Mouse (Mus musculus) liver, adult (tissue): ENCODE measurements around the gene Cyp8b1.

ENCODE experiments used
- GATA4 ChIP-seq: IDR thresholded peaks from 2 replicates; pipeline ENCODE4 v1.6.1; 2014; ENCODE audit warnings: mild to moderate bottlenecking, low read length; ENCODE audit not compliant: insufficient replicate concordance

Cyp8b1 gene

DNA sequence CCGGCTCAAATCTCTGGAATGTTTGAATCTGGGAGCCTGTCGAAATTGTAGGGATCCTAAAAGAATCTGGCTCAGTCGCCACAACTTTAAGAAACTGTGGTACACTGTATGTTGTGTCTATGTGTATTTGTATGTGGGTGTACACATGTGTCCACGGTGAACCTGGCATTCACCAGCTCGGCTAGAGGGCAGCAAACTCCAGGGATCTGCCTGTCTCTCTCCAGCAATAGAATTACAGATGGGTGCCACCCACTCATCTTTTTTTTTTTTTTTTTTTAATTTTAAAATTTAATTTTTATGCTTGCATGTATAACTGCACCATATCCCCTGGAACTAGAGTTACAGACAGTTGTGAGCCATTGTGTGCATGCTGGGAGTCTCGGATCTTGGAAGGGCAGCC, 34.8 kb downstream of the Cyp8b1 start:
- TF ChIP-seq GATA4: no peak

DNA sequence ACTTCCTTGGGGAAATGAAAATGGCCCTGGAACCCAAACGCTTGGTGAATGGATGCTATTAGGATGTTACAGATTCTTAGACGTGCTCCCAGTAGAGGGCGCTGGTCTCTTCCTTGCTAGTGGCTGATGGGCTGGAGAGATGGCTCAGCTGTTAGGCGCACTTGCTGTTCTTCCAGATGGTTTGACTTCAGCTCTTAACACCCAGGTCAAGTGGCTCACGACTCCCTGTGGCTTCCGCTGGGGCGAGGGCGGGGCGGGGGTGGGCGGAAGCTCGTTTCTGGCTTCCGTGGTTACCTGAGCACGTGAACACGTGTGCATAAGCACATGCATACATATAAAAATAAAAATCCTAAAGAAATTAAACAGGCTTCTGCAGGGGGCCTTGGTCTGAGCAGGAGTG, 35.3 kb downstream of the Cyp8b1 start:
- no peak for TF ChIP-seq GATA4

DNA sequence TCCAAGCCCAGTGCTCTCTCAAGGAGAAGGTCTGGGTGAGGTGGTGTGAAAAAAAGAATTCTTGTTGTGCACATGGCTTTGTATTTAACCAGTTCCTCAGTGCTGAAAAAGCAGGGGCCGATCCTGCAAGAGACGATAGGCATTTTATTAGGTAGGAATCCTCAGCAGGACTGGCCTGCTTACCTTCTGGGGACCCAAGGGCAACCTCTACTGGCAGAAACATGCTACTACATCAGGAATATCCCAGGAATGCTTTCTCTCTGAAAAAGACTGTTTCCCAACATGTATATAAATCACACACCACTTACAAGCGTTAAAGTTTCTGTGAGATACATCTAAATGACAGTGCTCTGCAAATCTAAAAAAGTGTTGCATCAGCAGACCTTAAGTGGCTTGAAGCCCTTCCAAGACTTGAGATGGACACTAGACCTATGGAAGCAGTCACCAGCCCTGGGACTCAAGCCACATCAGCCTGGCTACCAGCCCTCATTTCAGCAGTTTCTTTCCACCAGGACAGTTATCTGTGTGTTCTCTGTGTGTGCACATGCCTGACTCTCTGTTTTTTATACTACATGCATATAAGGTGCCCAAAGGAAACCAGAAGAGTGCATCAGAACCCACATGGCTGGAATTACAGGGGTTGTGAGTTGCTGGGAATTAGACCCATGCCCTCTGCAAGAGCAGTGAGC, 38.9 kb downstream of the Cyp8b1 start:
- no peak for TF ChIP-seq GATA4

DNA sequence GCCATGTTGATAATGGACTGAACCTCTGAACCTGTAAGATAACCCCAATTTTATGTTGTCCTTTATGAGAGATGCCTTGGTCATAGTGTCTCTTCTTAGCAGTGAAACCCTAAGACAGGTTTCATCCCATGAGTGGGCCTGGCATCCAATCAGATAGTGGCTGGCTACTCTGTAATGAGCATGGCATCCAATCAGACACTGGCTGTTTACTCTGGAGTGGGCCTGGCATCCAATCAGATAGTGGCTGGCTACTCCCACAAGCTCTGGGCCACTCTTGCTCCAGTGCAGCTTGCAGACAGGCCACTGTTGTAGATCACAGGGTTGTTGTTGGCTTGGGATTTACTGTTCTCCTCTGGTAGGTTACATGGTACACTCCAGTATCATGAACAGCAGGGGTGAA, 42.5 kb downstream of the Cyp8b1 start:
- no peak for TF ChIP-seq GATA4

DNA sequence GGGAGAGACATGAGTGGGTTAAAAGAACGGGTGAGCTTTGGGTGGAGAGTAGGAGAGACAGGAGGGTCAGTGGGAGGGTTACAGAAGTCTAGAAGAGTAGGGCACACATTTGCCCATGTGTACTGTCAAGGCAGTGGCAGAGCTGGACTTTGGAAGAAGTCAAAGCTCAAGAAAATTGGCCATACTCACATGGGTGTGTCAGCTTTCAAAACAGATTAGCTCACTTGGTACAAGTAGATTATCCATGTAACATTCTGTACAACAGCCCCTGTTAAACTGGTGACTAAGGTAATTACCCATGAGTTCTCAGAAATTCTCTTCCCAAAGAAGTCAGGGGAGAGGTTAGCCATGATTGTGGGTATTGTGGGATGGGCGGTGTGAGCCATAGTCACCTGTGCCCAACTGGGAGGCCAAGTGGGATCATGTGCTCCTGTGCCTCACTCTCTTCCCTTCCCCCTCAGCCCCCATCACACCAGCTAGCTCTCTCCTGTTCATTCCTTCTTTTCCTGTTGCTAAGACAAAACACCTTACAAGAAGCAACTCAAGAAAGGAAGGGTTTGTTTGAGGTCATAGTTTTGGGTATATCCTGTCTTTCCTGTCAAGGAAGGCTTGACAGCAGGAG, 43.9 kb downstream of the Cyp8b1 start:
- no peak for TF ChIP-seq GATA4

DNA sequence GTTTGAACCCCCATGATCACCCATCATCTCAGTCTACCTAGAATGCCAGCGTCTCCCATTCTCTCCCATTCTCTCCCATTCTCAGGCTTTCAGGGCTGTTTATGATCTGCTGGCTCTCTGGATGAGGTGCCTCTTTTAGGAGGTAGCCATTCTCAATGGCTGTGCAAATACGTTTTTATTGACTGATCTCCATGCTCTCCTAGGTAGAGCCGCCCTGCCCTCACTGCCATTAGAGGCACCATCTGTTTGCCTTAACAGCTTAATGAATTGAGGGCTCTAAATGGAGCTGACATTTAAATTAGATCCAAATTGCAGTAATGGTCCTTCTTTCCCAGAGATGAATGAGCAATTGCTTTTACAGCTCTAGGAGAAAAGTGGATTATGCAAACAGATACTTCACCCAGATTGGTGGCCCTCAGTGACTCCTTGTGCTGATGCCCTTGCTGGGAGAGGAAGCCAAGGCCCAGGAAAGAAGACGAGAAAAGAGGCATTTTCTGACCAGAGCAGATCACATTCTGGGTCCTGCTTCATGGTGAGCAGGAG, 46.1 kb downstream of the Cyp8b1 start:
- TF ChIP-seq GATA4: no peak

DNA sequence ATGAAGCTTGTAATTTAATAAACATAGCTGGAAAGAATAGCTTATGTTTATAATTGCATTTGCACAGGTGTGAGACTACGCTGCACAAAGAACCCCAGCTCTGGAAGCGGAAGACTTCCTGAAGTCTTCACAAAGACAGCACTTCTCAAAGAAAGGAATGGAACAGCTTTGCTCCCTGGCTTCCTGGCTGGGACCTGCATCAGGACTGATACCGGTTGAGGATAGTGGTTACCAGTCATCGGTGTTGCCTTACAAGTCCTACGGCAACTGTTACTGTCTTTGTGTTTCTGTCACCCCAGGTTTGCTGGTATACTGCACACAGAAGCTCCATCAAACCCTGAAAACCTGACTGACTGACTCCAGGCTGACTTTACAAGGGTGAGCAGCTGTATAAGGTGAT, 46.7 kb downstream of the Cyp8b1 start:
- no peak for TF ChIP-seq GATA4

DNA sequence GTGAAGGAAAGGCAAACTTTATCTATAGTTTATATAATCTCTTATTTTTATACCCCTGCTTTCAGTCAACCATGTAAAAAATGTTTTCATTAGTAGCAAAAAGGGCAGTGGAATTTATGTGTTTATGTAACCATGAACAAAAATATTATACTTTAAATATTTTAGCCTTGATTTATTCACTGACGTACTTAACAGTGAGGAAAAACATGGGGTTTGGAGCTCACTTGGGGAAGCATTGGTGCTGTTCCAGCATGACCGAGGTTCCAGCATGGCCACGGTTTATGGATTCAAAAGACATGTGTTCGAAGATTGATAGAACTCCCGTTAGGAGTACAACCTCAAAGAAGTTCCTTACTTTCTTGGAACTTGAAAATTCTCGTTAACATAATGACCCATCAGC, 47.9 kb downstream of the Cyp8b1 start:
- TF ChIP-seq GATA4: no peak

DNA sequence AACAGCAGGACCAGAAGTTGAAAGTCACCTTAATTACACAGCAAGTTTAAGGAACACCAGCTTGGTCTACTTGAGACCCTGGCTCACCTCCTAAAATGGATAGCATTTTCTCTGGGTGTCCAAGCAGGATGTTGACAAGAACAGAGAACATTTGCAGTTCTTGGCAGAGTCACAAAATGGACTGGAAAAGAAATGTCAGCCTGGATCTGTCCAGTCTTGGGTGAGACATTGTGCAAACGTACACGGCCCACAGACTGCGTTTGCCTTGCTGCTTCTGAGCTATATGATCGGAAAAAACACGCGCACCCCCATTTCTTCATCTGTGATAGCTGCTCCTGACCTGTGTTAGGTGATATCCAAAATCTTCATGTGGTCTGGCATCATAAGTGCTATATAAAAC, 48.5 kb downstream of the Cyp8b1 start:
- TF ChIP-seq GATA4: no peak

DNA sequence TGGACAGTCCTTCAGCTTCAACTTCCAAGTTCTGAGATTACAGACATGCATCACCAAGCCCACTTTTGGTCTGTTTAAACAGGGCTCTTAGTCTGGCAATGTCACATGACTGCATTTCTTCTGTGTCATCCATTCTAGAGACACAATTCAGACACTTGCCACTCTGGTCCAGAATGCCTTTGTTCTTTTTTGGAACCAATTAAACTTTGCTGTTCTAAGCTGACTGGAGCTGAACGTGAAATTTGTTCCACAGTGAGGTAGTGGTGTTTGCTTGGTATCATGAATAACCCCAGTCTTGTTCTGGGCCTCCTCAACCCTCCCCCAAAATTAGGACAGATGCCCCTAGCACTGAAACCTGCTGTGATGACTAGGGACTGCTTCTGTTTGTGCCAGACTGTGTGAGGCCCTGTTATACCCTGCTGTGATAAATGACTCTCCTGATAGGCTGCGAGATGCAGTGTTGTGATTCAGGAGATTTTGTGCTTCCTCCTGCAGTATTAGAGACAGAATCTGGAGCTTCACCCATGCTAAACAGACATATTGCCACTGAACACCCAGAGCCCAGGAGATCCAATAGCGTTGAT, 50.6 kb downstream of the Cyp8b1 start:
- no peak for TF ChIP-seq GATA4

DNA sequence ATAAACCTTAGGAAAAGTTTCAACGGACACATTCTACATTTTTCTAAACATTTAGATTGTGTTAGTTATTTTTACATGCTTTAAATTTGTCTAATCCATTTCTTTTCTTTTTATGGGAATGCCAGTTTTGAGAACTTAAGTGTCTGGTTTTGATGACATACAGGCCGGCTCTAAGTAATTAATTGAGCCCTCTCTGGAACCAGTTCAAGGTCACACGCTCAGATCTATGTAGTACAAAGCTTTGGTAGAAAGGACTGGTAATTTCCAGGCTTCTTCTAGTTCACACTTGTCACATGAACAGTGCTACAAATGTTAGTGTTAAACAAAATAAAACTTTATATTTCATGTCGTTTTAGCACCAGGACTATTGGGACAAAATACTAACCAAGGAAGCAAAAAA, 51.3 kb downstream of the Cyp8b1 start:
- TF ChIP-seq GATA4: no peak
